Mouse (Mus musculus): Measurements from ENCODE around the gene Tgfb1i1. TPM values are rescaled to one million over a fixed set of nuclear protein-coding genes. Genes with fewer than 3 reads are reported as not detected.
A peak's percentile ranks its signal among the peaks of the same experiment; 100 is the strongest.

Gene Tgfb1i1
- 13.6 and 14.5 TPM in 2 replicates for polyA plus RNA-seq (2015; fragmentation: Nextera tagmentation; extraction: Ambion mirVana)

GRCm38 (mm10) chr7:128246496-128247391 is at the start of gene Tgfb1i1:
Tgfb1i1 (plus strand) TSS chr7:128246812.
- Histone ChIP-seq H3K4me1 (peaks cover 11% of the 10 kb centered on the region), H3K4me3 (peak within 1 kb of the TSS; percentile 37), H3K27me3 (peaks cover 10% of the 10 kb centered on the region), H3K36me3 (ENCODE audit: poor library complexity, severe bottlenecking) (peaks cover 30% of the 10 kb centered on the region), H3K4me2 (peak within 1 kb of the TSS; percentile 62), H3K27ac (peak within 1 kb of the TSS; percentile 32; the same call in 1 of the 2 replicates), H3K9ac (peak within 1 kb of the TSS; percentile 62), H3K9me3 (replicated peaks) (no peaks in the 10 kb centered on the region)
- 2% methylated on average over 20 of the region's 30 CpGs for WGBS
- peak; percentile 60 for ATAC-seq

DNA sequence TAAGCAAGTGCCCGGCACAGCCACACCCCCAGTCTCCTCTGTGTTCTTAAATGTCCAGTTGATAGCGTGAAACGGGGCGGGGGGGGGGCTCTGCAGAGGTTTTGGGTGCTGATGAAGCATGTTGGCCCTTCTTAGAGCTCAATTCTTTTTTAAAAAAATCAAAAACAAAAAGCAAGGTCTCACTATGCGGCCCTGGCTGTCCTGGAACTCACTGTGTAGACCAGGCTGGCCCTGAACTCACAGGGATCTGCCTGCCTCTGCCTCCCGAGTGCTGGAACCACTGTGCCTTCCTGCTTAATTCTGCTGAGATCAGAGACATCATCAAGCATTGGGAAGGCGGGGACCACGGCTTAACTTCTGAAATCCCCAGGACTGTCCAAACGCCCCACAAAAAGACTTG is 45.0 kb upstream of the Tgfb1i1 start:
- no peaks in the 10 kb centered on the region for H3K36me3 ChIP-seq (ENCODE audit: poor library complexity, severe bottlenecking)
- H3K4me2 ChIP-seq, result no peak overlapping the region
- H3K9ac ChIP-seq, result no peak overlapping the region
- ATAC-seq, result no peak
- H3K9me3 ChIP-seq (replicated peaks), result no peaks in the 10 kb centered on the region
- H3K27me3 ChIP-seq, result no peaks in the 10 kb centered on the region
- no peaks in the 10 kb centered on the region for H3K4me1 ChIP-seq
- H3K4me3 ChIP-seq, result no peak overlapping the region
- H3K27ac ChIP-seq, result no peak overlapping the region
- WGBS, result 89% methylated on average over 9 of the region's 9 CpGs

DNA sequence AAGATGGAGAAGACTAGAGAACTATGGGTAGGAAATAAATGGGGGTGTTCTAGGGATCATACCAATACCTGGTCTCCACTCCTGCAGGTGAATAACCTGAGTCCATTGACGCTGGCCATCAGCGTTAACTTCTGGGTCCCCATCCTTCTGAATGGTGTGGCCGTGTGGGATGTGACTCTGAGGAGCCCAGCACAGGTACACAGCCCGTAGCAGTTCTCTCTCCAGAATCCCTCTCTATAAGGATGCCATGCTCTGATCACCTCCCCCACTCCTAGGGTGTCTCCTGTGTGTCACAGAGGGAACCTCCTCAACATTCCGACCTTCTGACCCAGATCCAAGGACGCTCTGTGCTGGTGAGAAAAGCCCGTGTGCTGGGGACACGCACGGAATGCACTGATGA is 43.5 kb upstream of the Tgfb1i1 start:
- no peaks in the 10 kb centered on the region for H3K4me1 ChIP-seq
- 88% methylated on average over 9 of the region's 9 CpGs for WGBS
- no peak overlapping the region for H3K27ac ChIP-seq
- no peak overlapping the region for H3K9ac ChIP-seq
- H3K4me3 ChIP-seq, result no peak overlapping the region
- H3K9me3 ChIP-seq (replicated peaks), result no peaks in the 10 kb centered on the region
- no peak overlapping the region for H3K4me2 ChIP-seq
- ATAC-seq, result no peak
- H3K27me3 ChIP-seq, result no peaks in the 10 kb centered on the region
- no peaks in the 10 kb centered on the region for H3K36me3 ChIP-seq (ENCODE audit: poor library complexity, severe bottlenecking)

DNA sequence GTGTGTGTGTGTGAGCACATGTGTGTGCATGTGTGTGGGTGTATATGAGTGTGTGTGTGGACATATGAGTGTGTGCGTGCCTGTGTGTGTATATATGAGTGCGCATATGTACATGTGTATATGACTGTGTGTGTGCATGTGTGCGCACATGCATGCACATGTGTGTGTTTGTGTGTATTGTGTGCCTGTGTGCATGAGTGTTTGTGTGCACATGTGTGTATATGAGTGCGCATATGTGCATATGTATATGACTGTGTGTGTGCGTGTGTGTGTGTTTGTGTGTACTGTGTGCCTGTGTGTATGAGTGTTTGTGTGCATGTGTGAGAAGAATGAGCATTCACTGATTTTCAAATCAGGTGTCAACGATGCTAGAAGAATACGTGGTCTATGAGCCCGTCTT is 42.4 kb upstream of the Tgfb1i1 start:
- no peak overlapping the region for H3K27ac ChIP-seq

DNA sequence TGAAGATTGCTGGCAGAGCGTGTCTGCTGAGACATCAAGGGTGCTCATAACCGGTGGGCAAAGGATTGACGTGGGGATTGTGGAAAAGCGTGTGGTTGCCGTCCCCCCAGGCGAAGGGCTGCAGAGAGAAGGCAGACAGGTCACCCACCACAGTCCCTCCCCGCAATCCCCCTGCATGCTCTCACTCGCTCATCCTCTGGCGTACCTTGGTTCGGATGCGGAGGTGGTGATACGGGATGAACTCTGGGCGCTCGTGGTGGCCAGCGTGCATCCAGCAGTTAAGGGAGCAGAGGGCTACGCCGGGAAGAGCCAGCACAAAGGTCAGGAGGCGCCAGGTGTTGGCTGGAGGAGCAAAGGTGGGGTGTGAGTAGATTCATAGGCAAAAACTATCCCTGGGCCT is 40.9 kb upstream of the Tgfb1i1 start:
- WGBS, result 85% methylated on average over 18 of the region's 18 CpGs
- ATAC-seq, result no peak

More for the DNA sequence above, 42.4 kb upstream of the Tgfb1i1 start:
- no peak overlapping the region for H3K4me3 ChIP-seq
- no peak overlapping the region for H3K9ac ChIP-seq
- no peak for ATAC-seq
- no peaks in the 10 kb centered on the region for H3K27me3 ChIP-seq
- WGBS, result 92% methylated on average over 8 of the region's 8 CpGs
- H3K36me3 ChIP-seq (ENCODE audit: poor library complexity, severe bottlenecking), result no peaks in the 10 kb centered on the region
- no peaks in the 10 kb centered on the region for H3K4me1 ChIP-seq
- no peaks in the 10 kb centered on the region for H3K9me3 ChIP-seq (replicated peaks)
- no peak overlapping the region for H3K4me2 ChIP-seq

GRCm38 (mm10) chr7:128206152-128206551 is 40.5 kb upstream of the Tgfb1i1 start, which contains the start of gene Cox6a2:
Cox6a2 (minus strand) TSS chr7:128206387.
- Histone ChIP-seq H3K9ac (no peak within 1 kb of the TSS; the same call in 1 of the 2 replicates), H3K27ac (no peak within 1 kb of the TSS), H3K36me3 (ENCODE audit: poor library complexity, severe bottlenecking) (no peaks in the 10 kb centered on the region), H3K4me1 (no peaks in the 10 kb centered on the region), H3K27me3 (no peaks in the 10 kb centered on the region), H3K4me3 (no peak within 1 kb of the TSS), H3K9me3 (replicated peaks) (no peaks in the 10 kb centered on the region), H3K4me2 (no peak within 1 kb of the TSS)
- no peak for ATAC-seq
- WGBS, result 81% methylated on average over 6 of the region's 6 CpGs

More for the DNA sequence above, 40.9 kb upstream of the Tgfb1i1 start:
- H3K9ac ChIP-seq, result no peak overlapping the region; the same call in 1 of the 2 replicates
- H3K36me3 ChIP-seq (ENCODE audit: poor library complexity, severe bottlenecking), result no peaks in the 10 kb centered on the region
- no peak overlapping the region for H3K4me3 ChIP-seq
- no peaks in the 10 kb centered on the region for H3K27me3 ChIP-seq
- no peak overlapping the region for H3K27ac ChIP-seq
- H3K4me1 ChIP-seq, result no peaks in the 10 kb centered on the region
- H3K4me2 ChIP-seq, result no peak overlapping the region
- H3K9me3 ChIP-seq (replicated peaks), result no peaks in the 10 kb centered on the region

DNA sequence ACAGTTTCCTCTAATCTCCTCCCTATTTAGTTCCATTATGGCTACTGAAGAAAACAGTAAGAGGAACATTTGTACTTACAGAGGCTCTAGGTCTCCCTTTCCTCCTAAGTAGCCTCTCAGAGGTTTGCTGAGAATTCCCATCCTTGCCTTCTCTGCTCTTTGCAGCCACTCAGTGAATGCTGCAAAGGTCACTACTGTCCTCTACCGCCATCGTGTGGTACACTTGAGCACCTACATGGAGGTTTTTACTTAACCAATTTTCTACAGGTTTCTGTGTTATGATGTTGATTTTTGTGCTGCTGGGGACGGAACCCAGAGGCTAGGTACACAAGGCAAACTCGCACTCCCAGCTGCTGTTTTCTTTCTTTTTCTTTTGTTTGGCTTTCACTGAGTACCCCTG is 38.4 kb upstream of the Tgfb1i1 start:
- Histone ChIP-seq H3K4me3 (no peak overlapping the region), H3K27ac (no peak overlapping the region), H3K27me3 (no peaks in the 10 kb centered on the region), H3K36me3 (ENCODE audit: poor library complexity, severe bottlenecking) (no peaks in the 10 kb centered on the region), H3K4me2 (no peak overlapping the region), H3K4me1 (no peaks in the 10 kb centered on the region), H3K9ac (no peak overlapping the region), H3K9me3 (replicated peaks) (no peaks in the 10 kb centered on the region)
- ATAC-seq, result no peak
- 7% methylated on average over 4 of the region's 4 CpGs for WGBS

GRCm38 (mm10) chr7:128209826-128210225 is 36.8 kb upstream of the Tgfb1i1 start:
- Histone ChIP-seq H3K27me3 (no peaks in the 10 kb centered on the region), H3K9me3 (replicated peaks) (no peaks in the 10 kb centered on the region), H3K4me2 (no peak overlapping the region), H3K4me1 (no peaks in the 10 kb centered on the region), H3K27ac (no peak overlapping the region), H3K9ac (no peak overlapping the region), H3K36me3 (ENCODE audit: poor library complexity, severe bottlenecking) (no peaks in the 10 kb centered on the region), H3K4me3 (no peak overlapping the region)
- no peak for ATAC-seq
- 70% methylated on average over 3 of the region's 3 CpGs for WGBS

DNA sequence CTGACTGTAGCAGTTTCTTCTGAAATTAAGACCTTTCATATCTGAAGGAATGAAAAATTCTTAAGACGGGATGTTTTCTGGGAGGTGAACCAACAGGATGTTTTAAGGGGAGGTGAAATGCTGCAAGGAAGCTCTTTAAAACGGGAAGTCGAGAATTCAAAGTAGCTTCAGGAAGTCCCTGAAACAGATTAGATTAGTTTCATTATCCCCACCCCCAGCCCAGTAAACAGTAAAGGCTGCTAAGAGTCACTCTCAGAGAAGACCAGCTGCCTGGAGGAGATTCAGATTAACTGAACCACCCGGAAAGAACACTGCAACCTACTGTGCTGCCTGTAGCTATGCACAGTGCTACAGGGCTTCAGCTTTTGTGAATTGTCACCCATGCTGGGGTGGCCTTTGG is 26.7 kb upstream of the Tgfb1i1 start:
- 89% methylated on average over 4 of the region's 4 CpGs for WGBS
- ATAC-seq, result no peak
- Histone ChIP-seq H3K4me2 (no peak overlapping the region), H3K4me1 (no peaks in the 10 kb centered on the region), H3K9me3 (replicated peaks) (no peaks in the 10 kb centered on the region; the same call in 1 of the 2 replicates), H3K27me3 (no peaks in the 10 kb centered on the region), H3K4me3 (no peak overlapping the region), H3K27ac (no peak overlapping the region), H3K9ac (no peak overlapping the region), H3K36me3 (ENCODE audit: poor library complexity, severe bottlenecking) (no peaks in the 10 kb centered on the region)

- ATAC-seq, result no peak
- no peak overlapping the region for H3K27ac ChIP-seq
- H3K27me3 ChIP-seq, result no peaks in the 10 kb centered on the region
- no peaks in the 10 kb centered on the region; the same call in 1 of the 2 replicates for H3K9me3 ChIP-seq (replicated peaks)
- no peaks in the 10 kb centered on the region for H3K36me3 ChIP-seq (ENCODE audit: poor library complexity, severe bottlenecking)
- no peaks in the 10 kb centered on the region for H3K4me1 ChIP-seq
- WGBS, result 89% methylated on average over 3 of the region's 3 CpGs
- no peak overlapping the region for H3K4me3 ChIP-seq
- H3K4me2 ChIP-seq, result no peak overlapping the region
- H3K9ac ChIP-seq, result no peak overlapping the region
Measured at GRCm38 (mm10) chr7:128220936-128221335, 25.7 kb upstream of the Tgfb1i1 start.

- no peak overlapping the region for H3K4me3 ChIP-seq
- no peak for ATAC-seq
- H3K27me3 ChIP-seq, result no peaks in the 10 kb centered on the region
- no peaks in the 10 kb centered on the region for H3K9me3 ChIP-seq (replicated peaks)
- H3K9ac ChIP-seq, result no peak overlapping the region
- H3K4me2 ChIP-seq, result no peak overlapping the region
- H3K4me1 ChIP-seq, result peaks cover 3% of the 10 kb centered on the region
- no peaks in the 10 kb centered on the region for H3K36me3 ChIP-seq (ENCODE audit: poor library complexity, severe bottlenecking)
- 43% methylated on average over 8 of the region's 8 CpGs for WGBS
- no peak overlapping the region for H3K27ac ChIP-seq
Measured at GRCm38 (mm10) chr7:128231741-128232140, 14.9 kb upstream of the Tgfb1i1 start.

GRCm38 (mm10) chr7:128234796-128235195 is 11.8 kb upstream of the Tgfb1i1 start:
- H3K4me1 ChIP-seq, result peaks cover 17% of the 10 kb centered on the region
- WGBS, result 95% methylated on average over 2 of the region's 2 CpGs
- no peak for ATAC-seq
- H3K4me3 ChIP-seq, result no peak overlapping the region
- no peaks in the 10 kb centered on the region for H3K9me3 ChIP-seq (replicated peaks)
- no peak overlapping the region for H3K9ac ChIP-seq
- no peaks in the 10 kb centered on the region for H3K27me3 ChIP-seq
- no peak overlapping the region for H3K27ac ChIP-seq
- H3K4me2 ChIP-seq, result no peak overlapping the region
- peaks cover 1% of the 10 kb centered on the region for H3K36me3 ChIP-seq (ENCODE audit: poor library complexity, severe bottlenecking)

All from forebrain, embryonic 13.5 days (tissue).